Mouse (Mus musculus) heart, embryonic 15.5 days (tissue): ENCODE measurements around the gene Nsun3. TPM values are rescaled to one million over a fixed set of nuclear protein-coding genes. Genes with fewer than 3 reads are reported as not detected.

Source experiments
- ATAC-seq: fragments of 200-750 bp; cut with Nextera tagmentation; replicated peaks from 2 replicates; pipeline ENCODE4 v1.8.0; 2017; ENCODE audit warnings: low read depth, moderate TSS enrichment; ENCODE audit not compliant: insufficient number of reproducible peaks, insufficient read depth, low FRiP score
- H3K27ac ChIP-seq: fragments of 300-500 bp; sonication (generic); 2 replicates; pipeline ENCODE4 v1.5.1; 2015; ENCODE audit warnings: mild to moderate bottlenecking, inconsistent platforms
- H3K27me3 ChIP-seq: fragments of 300-500 bp; sonication (generic); 2 replicates; pipeline ENCODE4 v1.6.1; 2015; ENCODE audit warnings: inconsistent platforms
- H3K36me3 ChIP-seq: fragments of 300-500 bp; sonication (generic); 2 replicates; pipeline ENCODE4 v1.6.1; 2015; ENCODE audit warnings: mild to moderate bottlenecking, inconsistent platforms
- H3K4me1 ChIP-seq: fragments of 300-500 bp; sonication (generic); replicated peaks from 2 replicates; pipeline ENCODE4 v1.6.1; 2015; ENCODE audit warnings: inconsistent platforms
- H3K4me2 ChIP-seq: fragments of 300-500 bp; sonication (generic); 2 replicates; pipeline ENCODE4 v1.6.1; 2015; ENCODE audit warnings: inconsistent platforms, mild to moderate bottlenecking, moderate library complexity
- H3K4me3 ChIP-seq: fragments of 300-500 bp; sonication (generic); 2 replicates; pipeline ENCODE4 v1.5.1; 2015; ENCODE audit warnings: mild to moderate bottlenecking, inconsistent platforms
- H3K9ac ChIP-seq: fragments of 300-500 bp; sonication (generic); 2 replicates; pipeline ENCODE4 v1.6.1; 2015; ENCODE audit warnings: mild to moderate bottlenecking, inconsistent platforms
- H3K9me3 ChIP-seq: fragments of 300-500 bp; sonication (generic); replicated peaks from 2 replicates; pipeline ENCODE4 v1.6.1; 2016; ENCODE audit warnings: inconsistent platforms
- WGBS: fragments of 180-500 bp; shearing (Covaris S2); methylation state at CpG from one replicate; pipeline ENCODE4 v1.1.7; 2015; ENCODE audit warnings: mixed read lengths; 5-methylcytosine and 5-hydroxymethylcytosine counted together
- polyA plus RNA-seq: library from polyadenylated mRNA; unstranded; fragments of >200 nt; fragmentation: Nextera tagmentation; extraction: Ambion mirVana; gene quantifications from 2 replicates; pipeline ENCODE4 v1.2.1, GENCODE M21; 2015

The Nsun3 gene
- polyA plus RNA-seq: 5.2 and 5.9 TPM in 2 replicates

- WGBS: 2% methylated on average over 41 of the region's 41 CpGs
- Histone ChIP-seq H3K36me3 (no peaks in the 10 kb centered on the region), H3K4me3 (peak within 1 kb of the TSS; percentile 87), H3K4me1 (peaks cover 7% of the 10 kb centered on the region), H3K27ac (peak within 1 kb of the TSS; percentile 96), H3K9me3 (no peaks in the 10 kb centered on the region), H3K9ac (peak within 1 kb of the TSS; percentile 85), H3K27me3 (no peaks in the 10 kb centered on the region), H3K4me2 (peak within 1 kb of the TSS; percentile 67)
- ATAC-seq: peak; percentile 95
Measured at GRCm38 (mm10) chr16:62786621-62787331, at the start of gene Nsun3. Gene Nsun3, minus strand, starts transcription at chr16:62786818.

- H3K27me3 ChIP-seq: no peaks in the 10 kb centered on the region
- no peaks in the 10 kb centered on the region for H3K36me3 ChIP-seq
- H3K4me2 ChIP-seq: no peak overlapping the region
- no peak for ATAC-seq
- no peaks in the 10 kb centered on the region; the same call in 1 of the 2 replicates for H3K4me1 ChIP-seq
- no peak overlapping the region for H3K9ac ChIP-seq
- 35% methylated on average over 3 of the region's 3 CpGs for WGBS
- H3K4me3 ChIP-seq: no peak overlapping the region
- H3K27ac ChIP-seq: no peak overlapping the region
- no peaks in the 10 kb centered on the region for H3K9me3 ChIP-seq
Measured at GRCm38 (mm10) chr16:62834016-62834735, 47.6 kb upstream of the Nsun3 start.

DNA sequence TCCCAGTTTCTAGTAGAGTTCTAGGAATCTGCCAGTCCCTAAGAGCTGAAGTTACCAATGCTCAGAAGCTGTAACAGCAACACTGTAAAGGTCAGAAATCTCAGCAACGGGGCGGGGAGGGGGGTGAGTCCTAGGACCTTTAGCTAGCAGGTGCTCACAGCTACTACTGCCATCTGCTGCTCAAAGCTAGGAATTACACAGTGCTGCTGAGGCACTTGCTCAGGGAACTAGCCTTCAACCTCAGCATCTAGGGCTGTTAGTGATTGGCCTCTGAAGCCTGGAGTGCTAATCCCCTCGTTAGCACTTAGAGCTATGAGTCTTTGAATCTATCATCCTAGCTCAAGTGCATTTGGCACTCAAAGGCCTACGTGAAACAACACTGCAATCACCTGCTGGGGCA lies 45.9 kb upstream of the Nsun3 start:
- Histone ChIP-seq H3K9me3 (no peaks in the 10 kb centered on the region), H3K27ac (no peak overlapping the region), H3K27me3 (no peaks in the 10 kb centered on the region), H3K9ac (no peak overlapping the region), H3K4me3 (no peak overlapping the region), H3K36me3 (no peaks in the 10 kb centered on the region), H3K4me2 (no peak overlapping the region), H3K4me1 (no peaks in the 10 kb centered on the region; the same call in 1 of the 2 replicates)
- no peak for ATAC-seq
- WGBS: 14% methylated on average over 4 of the region's 4 CpGs

DNA sequence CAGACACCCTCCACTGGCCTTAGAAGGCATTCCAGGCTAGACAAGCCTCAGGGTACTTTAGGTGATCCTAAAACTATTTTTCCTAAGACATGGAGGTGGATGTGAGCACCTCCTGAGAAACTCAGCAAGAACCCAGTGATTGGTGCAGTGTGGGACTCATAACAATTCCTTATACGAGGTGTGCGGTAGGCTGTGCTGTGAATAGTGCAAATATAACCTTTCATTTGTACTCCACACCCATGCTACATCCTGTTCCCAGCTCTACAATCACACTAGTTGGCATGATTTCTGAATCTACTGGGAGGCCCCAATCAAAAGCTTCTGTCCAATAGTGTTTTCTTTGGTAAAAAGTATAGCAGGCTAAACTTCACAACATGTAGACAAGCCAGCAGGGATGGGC lies 45.4 kb upstream of the Nsun3 start:
- H3K27me3 ChIP-seq: no peaks in the 10 kb centered on the region
- no peak for ATAC-seq
- no peak overlapping the region for H3K4me2 ChIP-seq
- no peaks in the 10 kb centered on the region for H3K9me3 ChIP-seq
- 80% methylated on average over 2 of the region's 2 CpGs for WGBS
- no peak overlapping the region for H3K27ac ChIP-seq
- H3K9ac ChIP-seq: no peak overlapping the region
- no peak overlapping the region for H3K4me3 ChIP-seq
- no peaks in the 10 kb centered on the region for H3K36me3 ChIP-seq
- H3K4me1 ChIP-seq: no peaks in the 10 kb centered on the region; the same call in 1 of the 2 replicates

GRCm38 (mm10) chr16:62826156-62827001 lies 39.8 kb upstream of the Nsun3 start:
- no peaks in the 10 kb centered on the region for H3K36me3 ChIP-seq
- H3K27ac ChIP-seq: no peak overlapping the region
- no peak for ATAC-seq
- H3K4me3 ChIP-seq: no peak overlapping the region
- no peak overlapping the region for H3K4me2 ChIP-seq
- H3K4me1 ChIP-seq: no peaks in the 10 kb centered on the region
- 71% methylated on average over 12 of the region's 12 CpGs for WGBS
- no peaks in the 10 kb centered on the region for H3K27me3 ChIP-seq
- no peaks in the 10 kb centered on the region for H3K9me3 ChIP-seq
- H3K9ac ChIP-seq: no peak overlapping the region

- Histone ChIP-seq H3K27ac (no peak overlapping the region), H3K4me1 (no peaks in the 10 kb centered on the region), H3K27me3 (no peaks in the 10 kb centered on the region), H3K4me3 (no peak overlapping the region), H3K4me2 (no peak overlapping the region), H3K9ac (no peak overlapping the region), H3K36me3 (no peaks in the 10 kb centered on the region), H3K9me3 (no peaks in the 10 kb centered on the region)
- no peak for ATAC-seq
- 88% methylated on average over 6 of the region's 6 CpGs for WGBS
Measured at GRCm38 (mm10) chr16:62822472-62822871, 35.9 kb upstream of the Nsun3 start.

DNA sequence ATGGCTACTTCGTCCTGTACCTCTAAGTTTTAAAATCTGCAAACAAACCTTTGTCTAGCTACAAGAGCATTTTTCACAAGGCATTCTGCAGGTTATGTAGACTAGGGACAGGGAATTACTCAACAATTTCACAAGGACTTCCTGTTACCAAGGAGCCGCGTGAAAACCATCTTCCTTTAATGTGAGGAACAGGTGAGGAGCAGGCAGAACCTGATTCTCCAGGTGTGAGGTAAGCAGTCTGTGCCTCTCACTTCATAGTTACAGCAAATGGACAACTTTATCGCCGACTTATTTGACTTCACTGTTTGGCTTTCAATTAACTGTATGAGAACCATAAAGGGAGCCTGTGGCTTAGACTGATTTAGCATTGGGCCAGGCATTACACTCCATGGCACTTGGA lies 27.9 kb upstream of the Nsun3 start, which contains the start of gene Stx19:
TSS of gene Stx19 (plus strand) at position 186 of the 400 bp plus-strand sequence.
- Histone ChIP-seq H3K9ac (no peak within 1 kb of the TSS), H3K4me1 (no peaks in the 10 kb centered on the region), H3K9me3 (no peaks in the 10 kb centered on the region), H3K4me2 (no peak within 1 kb of the TSS), H3K36me3 (no peaks in the 10 kb centered on the region), H3K27me3 (no peaks in the 10 kb centered on the region), H3K4me3 (no peak within 1 kb of the TSS), H3K27ac (no peak within 1 kb of the TSS)
- WGBS: 78% methylated on average over 5 of the region's 5 CpGs
- no peak for ATAC-seq

- Histone ChIP-seq H3K27ac (no peak overlapping the region), H3K4me1 (no peaks in the 10 kb centered on the region)
Measured at GRCm38 (mm10) chr16:62813790-62814189, 27.2 kb upstream of the Nsun3 start.

DNA sequence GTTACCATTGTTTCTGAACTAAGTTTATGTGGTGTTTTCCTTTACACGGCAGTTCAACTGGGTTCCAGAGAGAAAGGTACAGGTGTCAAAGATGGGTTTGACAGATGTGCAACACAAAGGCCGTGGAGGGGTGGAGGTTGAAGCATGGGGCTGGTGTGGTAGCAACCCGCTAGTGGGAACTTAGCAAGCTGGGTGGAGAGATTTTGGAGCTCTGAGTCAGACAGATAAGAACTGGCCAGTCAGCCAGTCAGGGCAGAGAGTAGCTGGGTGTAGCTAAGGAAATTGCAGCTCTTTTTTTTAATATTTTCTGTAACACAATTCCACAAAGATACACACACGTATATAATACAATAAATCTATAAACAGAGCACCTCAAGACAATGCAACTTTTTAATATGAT lies 24.2 kb upstream of the Nsun3 start:
- WGBS: 68% methylated on average over 4 of the region's 4 CpGs
- H3K4me3 ChIP-seq: no peak overlapping the region

More at GRCm38 (mm10) chr16:62813790-62814189, 27.2 kb upstream of the Nsun3 start:
- 80% methylated on average over 5 of the region's 5 CpGs for WGBS
- Histone ChIP-seq H3K9ac (no peak overlapping the region), H3K27me3 (no peaks in the 10 kb centered on the region), H3K36me3 (no peaks in the 10 kb centered on the region), H3K4me3 (no peak overlapping the region), H3K9me3 (no peaks in the 10 kb centered on the region), H3K4me2 (no peak overlapping the region)
- no peak for ATAC-seq

GRCm38 (mm10) chr16:62807249-62807979 lies 20.8 kb upstream of the Nsun3 start:
- ATAC-seq: no peak
- Histone ChIP-seq H3K4me3 (no peak overlapping the region), H3K9me3 (no peaks in the 10 kb centered on the region), H3K36me3 (no peaks in the 10 kb centered on the region), H3K27ac (no peak overlapping the region), H3K4me2 (no peak overlapping the region), H3K27me3 (no peaks in the 10 kb centered on the region), H3K9ac (no peak overlapping the region), H3K4me1 (no peaks in the 10 kb centered on the region)
- WGBS: 63% methylated on average over 8 of the region's 8 CpGs

More for the DNA sequence above, 24.2 kb upstream of the Nsun3 start:
- Histone ChIP-seq H3K27me3 (no peaks in the 10 kb centered on the region), H3K4me1 (no peaks in the 10 kb centered on the region), H3K36me3 (no peaks in the 10 kb centered on the region), H3K4me2 (no peak overlapping the region), H3K9me3 (no peaks in the 10 kb centered on the region), H3K9ac (no peak overlapping the region), H3K27ac (no peak overlapping the region)
- ATAC-seq: no peak
